Mouse (Mus musculus): ENCODE measurements around the gene Gabarapl1. TPM values are rescaled to one million over a fixed set of nuclear protein-coding genes. Genes with fewer than 3 reads are reported as not detected.

Gene Gabarapl1
- total RNA-seq, 2 experiments from 2014 or later = 613 to 662 TPM

DNA sequence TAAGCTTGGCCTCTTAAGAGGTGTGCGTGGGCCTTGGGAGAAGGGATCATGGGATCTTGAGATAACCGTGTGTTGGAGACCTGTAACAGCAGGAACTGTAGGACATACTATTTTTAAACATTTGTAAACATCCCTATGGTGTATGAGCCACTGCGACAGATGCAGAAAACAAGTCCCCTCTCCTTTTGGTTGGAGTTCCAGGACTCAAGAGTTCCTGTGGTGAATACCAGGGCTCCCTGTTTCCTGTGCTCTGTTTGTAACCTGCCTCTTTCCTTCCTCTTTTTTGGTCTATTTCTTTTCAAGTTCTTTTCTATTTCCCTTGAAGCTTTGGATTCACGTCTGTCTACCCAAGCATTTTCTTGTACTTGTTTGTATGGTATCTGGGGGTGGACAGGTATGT lies 2.8 kb downstream of the Gabarapl1 start:
- no peak for DNase-seq

DNA sequence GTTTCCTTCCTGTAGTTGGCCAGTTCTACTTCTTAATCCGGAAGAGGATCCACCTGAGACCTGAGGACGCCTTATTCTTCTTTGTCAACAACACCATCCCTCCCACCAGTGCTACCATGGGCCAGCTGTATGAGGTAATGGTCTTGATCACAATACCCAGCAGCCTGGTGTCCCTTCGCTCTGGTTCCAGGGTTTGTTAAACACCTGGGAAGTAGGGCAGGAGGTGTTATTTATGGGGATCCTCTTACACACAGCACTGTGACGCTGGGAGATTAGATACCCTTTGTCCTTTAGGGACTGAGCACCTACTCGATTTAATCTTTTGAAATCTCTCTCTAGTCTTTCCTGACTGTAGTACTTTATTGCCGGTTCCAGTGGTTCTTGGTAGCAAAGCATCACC lies 5.6 kb downstream of the Gabarapl1 start:
- DNase-seq = no peak

DNA sequence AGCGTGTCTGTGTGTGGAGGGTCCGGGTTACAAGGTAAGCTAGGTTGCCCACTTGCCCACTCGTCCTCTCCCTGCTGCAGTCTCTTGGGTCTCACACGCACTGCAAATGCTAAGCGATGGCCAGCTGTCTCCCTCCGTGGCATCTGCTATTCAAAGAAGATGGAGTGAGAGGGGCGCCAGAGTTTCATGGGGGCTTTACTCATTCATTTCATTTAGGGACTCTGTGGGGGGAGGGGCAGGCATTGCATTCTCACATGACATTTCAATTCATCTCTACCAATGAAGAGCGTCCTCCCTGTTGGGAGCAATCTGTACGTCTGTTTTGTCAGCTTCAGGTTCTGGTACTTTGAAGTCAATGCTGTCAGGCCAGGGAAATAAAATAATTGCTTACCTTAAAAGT lies 9.0 kb downstream of the Gabarapl1 start:
- DNase-seq = peak in 1 of 2 experiments; percentile 18

DNA sequence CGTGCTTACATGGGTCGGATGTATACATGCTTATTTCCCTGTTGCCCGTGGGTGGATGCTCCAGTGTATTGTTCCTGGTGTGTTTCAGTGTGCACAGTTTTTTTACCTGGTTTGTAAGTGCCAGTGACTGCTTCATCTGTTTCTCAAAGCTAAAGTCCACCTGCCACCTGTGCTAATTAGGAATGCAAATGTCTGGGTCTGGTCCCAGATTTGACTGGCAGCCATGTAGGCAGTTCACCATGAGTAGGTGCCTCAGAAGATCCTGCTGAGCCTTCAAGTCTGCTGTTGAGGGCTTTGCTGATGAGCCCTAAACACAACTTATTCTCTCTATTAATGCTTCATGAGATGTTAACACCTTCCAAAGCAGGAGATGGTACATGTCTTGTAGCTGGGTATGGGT lies 9.6 kb downstream of the Gabarapl1 start:
- no peak for DNase-seq

DNA sequence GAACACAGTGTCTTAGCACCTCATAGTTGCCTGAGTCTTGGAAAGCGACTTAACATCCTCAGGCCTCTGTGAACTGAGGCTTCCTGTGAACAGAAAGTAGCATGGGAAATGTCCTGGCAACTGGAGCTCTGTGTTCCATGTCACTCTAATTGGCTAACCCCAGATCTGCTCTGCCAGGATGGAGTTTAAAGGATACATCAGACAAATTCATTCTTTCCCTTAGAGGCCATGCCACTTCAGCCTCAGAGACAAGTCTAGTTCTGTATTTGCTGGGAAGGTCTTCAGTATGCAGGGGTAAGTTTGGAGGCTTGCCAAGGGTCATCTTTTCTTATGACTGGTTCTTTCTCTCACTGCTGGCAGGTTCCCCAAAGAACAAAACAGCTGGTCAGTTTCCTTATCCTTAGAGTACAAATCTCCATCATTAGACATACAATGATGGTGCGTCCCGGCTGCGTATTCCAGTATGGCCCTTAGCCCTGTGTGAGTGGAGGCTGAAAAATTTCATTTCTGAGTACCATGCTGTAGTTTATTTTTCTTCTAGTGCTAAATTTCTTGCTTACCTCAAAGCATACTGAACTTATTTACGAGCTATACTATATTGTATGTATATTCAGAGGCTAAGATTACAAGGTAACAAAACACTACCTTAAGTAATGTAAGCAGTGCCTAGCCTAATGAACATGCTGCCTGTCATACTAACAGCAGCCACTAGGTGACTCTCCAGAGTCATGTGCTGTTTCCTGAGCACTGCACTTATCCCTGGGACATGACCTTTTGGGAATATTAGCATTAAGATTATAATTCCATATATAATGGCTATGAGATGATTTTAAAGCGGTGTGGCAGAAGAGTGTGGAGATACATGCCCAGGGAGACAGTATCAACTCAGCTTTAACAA lies 11.0 kb downstream of the Gabarapl1 start:
- DNase-seq = peak; percentile 30 to 64

DNA sequence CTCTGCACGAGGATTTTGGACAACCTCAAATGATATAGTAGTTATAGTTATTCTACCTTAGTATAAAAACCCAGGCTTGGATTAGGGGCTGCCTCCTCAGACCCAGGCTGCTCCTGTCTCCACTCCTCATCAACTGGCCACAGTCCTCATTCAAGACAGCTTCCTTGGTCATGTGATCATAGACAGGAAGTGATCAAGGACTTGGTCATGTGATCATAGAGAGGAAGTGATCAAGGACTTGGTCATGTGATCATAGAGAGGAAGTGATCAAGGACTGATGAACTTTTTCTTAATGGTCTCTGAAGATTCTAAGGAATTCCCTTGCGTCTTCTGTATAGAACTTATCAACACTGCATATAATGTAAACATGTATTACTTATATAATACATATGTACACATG lies 14.3 kb downstream of the Gabarapl1 start:
- no peak for DNase-seq

DNA sequence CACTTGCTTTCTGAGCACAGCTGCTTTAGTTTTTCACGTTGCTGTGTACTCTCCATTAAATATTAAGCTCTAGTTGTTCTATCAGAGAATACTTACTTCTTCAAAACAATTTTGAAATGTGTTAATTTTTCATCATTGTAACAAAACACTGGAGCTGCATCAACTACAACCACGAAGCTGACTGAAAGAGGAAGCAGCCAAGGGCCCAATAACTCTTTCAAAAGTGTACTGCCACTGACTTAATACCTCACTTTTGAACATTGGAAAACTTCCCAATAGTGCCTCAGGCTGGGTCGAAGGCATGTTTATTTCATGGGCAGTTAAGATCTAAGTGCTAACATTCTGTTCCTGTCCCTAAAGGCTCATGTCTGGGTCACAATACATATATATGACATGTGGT lies 15.0 kb downstream of the Gabarapl1 start:
- DNase-seq = no peak

DNA sequence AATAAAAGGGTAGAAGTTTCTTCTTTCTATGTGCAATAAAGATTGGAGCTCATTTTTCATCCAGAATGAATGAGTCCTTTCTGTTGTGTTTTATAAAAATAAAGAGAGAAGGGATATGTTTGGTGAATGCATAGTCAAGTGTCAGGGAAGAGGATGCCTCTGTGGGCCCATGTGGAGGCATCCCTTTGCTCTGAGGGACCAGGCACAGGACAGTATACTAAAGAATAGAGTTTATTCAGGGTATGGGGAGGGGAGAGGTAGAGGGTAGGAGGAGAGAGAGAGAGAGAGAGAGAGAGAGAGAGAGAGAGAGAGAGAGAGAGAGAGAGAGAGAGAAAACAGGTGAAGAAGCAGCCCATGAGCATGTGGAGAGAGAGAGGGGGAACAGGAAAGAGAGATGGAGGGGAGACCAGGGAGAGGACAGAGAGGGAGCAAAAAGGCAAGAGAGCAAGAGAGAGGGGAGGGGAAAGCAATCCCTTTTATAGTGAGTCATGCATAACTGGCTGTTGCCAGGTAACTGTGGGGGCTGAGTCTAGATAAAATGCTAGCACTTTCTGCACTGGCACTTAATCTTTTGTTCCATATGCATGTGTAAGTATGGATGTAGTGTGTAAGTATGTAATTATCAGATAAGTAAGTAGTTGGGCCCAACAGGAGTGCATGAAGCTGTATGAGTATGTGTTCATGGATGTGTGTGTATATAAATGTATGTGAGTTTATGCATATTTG lies 24.5 kb downstream of the Gabarapl1 start:
- DNase-seq = no peak

DNA sequence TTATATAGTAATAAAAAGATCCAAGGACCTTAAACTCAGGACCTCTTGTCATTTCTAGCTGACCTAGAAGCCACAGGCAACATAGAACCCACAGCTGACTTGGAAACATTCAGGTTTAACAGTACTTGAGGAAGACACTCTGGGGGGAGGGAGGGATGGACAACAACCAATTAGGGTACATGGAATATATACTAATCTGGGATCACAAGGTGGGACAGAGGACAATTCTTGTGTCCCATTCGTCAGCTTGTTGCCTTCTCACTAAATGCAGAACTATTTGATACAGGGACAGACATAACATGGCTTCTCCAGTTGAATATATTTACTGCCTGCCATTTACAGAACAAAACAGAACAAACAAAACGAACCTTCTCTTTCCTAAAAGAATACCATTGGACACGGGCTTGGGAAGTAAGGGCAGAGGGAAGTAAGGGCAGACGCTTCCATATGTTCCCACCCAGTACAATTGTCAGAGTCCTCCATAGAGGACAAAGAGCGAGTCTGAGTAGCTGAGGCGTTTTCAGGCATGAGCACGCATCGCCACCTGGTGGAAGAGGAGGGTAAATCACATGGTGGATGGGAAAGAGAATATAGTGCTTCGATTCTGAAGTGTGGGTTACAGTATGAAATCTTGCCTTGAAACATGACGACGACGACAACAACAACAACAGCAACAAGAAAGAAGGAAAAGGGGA lies 26.1 kb downstream of the Gabarapl1 start:
- peak; percentile 26 to 61 for DNase-seq

DNA sequence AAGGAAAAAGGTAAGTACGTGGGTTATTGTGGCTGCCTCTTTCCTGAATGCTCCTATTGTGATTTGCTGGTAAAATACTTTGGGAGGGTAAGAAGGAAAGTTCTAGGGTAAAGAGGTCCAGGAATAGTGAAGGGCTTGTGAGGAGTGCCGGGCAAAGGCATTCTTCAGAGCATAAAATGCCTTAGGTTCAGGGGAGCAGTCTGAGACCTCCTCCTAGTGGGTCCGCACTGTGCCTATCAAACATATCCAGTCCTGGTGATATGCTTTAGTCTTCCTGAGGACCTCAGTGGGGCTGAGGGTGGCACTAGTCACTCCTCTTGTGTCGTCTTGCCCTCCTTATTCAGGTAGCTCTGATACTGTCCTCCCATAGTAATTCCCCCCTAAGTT lies 26.7 kb downstream of the Gabarapl1 start:
- DNase-seq = no peak

DNA sequence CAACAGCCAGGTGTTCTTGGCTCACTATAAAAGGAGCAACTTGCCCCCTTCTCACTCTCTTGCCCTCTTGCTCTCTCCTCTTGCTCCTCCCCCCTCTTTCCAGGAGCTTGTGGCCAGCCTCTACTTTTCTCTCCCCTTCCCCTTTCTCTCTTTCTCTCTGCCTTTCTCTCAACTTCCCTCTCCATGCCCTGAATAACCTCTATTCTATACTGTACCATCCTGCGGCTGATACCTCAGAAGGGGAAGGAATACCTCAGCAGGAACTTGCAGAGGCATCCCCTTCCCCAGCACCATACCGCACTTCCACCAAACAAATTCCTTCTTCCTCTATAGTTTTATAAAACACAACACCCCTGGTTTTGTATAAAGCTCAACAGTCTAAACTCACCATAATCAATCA lies 32.3 kb downstream of the Gabarapl1 start:
- no peak for DNase-seq

DNA sequence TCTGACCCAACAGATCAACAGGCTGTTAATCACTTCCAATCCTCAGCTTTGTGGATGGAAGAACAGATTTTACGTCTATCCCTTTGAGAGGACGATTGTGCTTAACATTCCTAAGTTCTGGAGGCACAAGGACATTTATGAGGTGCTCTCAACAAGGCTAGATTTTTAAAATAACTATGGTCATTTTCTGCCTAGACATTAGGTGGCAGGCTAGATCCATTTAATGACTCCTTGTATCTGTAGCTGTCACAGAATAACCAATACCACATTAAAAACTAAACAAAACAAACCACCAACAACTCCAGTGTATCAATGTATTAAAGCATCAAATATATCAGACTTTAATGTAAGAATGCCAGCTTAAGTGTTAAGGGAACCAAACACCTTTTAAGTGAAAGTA lies 42.4 kb downstream of the Gabarapl1 start:
- DNase-seq = no peak

DNA sequence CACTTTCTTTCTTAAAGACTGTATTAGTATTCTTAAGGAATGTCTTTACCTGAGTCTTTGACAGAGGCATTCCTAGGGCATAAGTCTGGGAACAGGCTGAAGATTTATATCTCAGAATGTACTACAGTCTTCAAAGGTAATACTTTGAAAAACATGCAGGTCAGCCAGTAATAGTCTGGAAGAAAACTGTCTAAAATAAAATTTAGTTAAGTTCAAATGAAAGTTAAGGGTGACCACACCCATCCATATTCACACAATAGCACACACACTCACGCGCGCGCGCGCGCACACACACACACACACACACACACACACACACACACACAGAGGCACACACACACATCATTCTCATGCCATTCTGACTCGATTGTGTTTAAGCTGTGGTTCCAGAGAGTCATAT lies 44.6 kb downstream of the Gabarapl1 start, which contains the start of gene Klre1:
TSS of gene Klre1 (plus strand) at position 301 of the 400 bp plus-strand sequence.
- no peak for DNase-seq

DNA sequence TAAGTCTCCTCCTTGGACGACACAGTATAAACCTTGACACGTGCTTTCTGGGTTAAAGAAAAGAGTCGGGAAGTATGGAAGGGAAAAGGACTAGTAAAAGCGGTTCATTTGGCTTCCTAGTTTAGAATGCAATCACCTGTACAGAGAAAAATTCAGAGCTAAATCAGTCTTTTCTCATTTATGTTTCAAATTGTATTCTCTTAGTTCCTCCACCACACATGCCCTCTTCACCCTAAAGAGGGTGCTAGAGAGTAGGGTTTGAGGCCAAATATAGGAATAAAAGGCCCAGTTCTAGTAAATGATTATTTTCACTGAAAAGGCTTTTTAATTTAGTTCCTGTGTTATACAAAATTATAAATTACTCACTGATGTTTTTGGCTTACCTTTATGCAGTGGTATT lies 48.3 kb downstream of the Gabarapl1 start:
- DNase-seq = no peak

DNA sequence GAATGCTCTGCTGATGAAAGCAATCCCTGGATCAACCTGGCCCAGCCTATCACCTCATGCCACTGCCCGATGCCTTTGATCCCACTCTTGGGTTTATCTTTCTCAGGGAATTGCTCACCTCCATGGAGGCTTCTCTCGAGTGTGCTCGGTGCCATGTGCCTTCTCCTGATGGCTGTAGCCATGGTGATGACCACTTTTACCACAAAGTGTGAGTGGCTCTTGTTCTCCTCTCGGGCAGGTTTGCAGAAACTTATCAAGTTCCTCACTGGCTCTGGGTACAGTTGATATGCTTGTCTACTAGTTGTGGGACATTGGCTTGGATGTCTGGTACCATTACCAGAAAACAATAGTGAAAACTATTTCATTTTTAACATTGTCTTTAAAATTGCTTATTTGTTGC lies 48.9 kb downstream of the Gabarapl1 start:
- DNase-seq = no peak

DNA sequence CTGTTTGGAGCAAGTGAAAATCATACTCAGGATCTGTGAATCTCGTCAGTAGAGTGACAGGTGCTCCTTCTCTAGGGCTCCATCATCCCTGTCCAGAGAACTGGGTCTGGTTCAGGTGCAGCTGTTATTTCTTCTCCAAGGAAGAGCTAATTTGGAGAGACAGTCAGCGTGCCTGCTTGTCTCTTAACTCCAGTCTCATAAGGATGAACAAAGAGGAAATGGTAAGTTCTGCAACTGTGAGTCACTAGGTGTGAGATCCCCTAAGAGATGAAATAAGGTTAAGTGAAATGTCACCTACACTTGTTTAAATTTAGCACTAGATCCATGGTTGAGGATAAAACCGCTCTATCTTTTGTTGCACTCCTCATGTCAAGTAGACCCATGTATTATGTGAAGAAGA lies 50.1 kb downstream of the Gabarapl1 start:
- DNase-seq = no peak

DNA sequence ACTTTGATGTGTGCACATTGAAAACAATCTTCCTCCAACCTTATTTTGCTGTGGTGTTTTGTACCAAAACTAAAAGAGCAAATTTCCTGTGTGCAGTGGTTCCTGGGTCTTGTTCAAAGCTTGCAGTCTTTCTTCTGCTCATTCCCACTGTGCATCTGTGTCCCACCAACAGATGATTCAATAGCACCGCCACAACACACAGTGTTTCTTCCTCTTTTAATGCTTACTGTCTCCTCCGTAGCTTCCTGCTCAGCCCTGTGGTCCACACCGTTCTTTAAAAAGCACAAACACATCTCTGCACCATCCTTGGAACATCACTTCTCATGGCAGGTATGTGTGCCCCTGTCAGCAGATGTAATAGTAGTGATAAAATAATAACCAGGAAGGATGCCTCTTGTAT lies 58.5 kb downstream of the Gabarapl1 start, which contains the start of gene Klrd1:
TSS of gene Klrd1 (plus strand) at position 275 of the 400 bp plus-strand sequence.
- DNase-seq = no peak

Other genes with a start within 250 kb of the Gabarapl1 start
- not detected for gene 4922502D21Rik, start 201.4 kb upstream of the Gabarapl1 start, total RNA-seq (2021)
- gene Clec12a, start 190.5 kb upstream of the Gabarapl1 start, total RNA-seq (2021) = under 1 TPM in 1 of 2 experiments, not detected in 1; 0.32 TPM
- gene Clec12b, start 147.3 kb upstream of the Gabarapl1 start, total RNA-seq (2021) = not detected
- gene Clec1b, start 135.9 kb upstream of the Gabarapl1 start, total RNA-seq (2021) = not detected
- not detected for gene Clec9a, start 124.3 kb upstream of the Gabarapl1 start, total RNA-seq (2021)
- gene Clec1a, start 81.2 kb upstream of the Gabarapl1 start, total RNA-seq (2021) = 1 to 10 TPM; 3.6 to 4.1 TPM
- not detected for gene Olr1, start 26.0 kb upstream of the Gabarapl1 start, total RNA-seq (2021)
- not detected for gene Tmem52b, start 20.6 kb upstream of the Gabarapl1 start, total RNA-seq (2021)
- gene Klre1, start 44.7 kb downstream of the Gabarapl1 start, total RNA-seq (2021) = not detected
- gene Klrd1, start 58.6 kb downstream of the Gabarapl1 start, total RNA-seq (2021) = not detected
- not detected for gene Klrk1, start 90.7 kb downstream of the Gabarapl1 start, total RNA-seq (2021)
- gene Klrc3, start 110.2 kb downstream of the Gabarapl1 start, total RNA-seq (2021) = not detected
- not detected for gene Klrc2, start 127.5 kb downstream of the Gabarapl1 start, total RNA-seq (2021)
- gene Klrc1, start 145.8 kb downstream of the Gabarapl1 start, total RNA-seq (2021) = not detected
- gene Klri1, start 184.0 kb downstream of the Gabarapl1 start, total RNA-seq (2021) = not detected
- not detected for gene Klri2, start 207.3 kb downstream of the Gabarapl1 start, total RNA-seq (2021)

Data from layer of hippocampus, postnatal 36 days (tissue).